Comparison of ENCODE assay signal across 8 mouse cellular contexts in the genomic region with DNA sequence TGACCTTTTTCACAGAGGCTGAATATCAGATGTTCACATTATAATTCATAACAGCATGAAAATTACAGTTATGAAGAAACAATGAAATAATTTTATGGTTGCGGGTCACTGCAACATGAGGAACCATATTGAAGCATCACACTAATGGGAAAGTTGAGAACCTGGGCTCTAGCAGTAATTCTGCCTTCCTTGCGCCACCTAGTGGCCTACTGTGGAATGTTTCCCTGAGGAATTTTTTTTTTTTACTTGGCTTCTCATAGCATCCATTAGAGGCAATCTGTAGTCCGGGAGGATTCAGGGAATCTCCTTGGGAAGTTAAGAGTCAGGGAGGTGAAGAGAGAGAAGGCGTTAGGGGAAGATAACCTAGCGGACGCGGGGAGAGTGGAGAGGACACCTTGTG. TPM values are rescaled to one million over a fixed set of nuclear protein-coding genes. Genes with fewer than 3 reads are reported as not detected.
DNase-seq lines count a peak whose midpoint lies in the region; ATAC-seq and TF ChIP-seq lines count a peak whose summit lies in the region.

No protein-coding gene starts in this region.

- no peaks in the 10 kb centered on the region for H3K36me3 ChIP-seq in heart, embryonic 11.5 days (ENCODE audit: control insufficient read depth, insufficient read depth, low read length)
- no peaks in the 10 kb centered on the region for H3K36me3 ChIP-seq in C2C12 (ENCODE audit: control insufficient read depth, insufficient read depth)
- H3K36me3 ChIP-seq in lung, postnatal 0 days (ENCODE audit: insufficient read depth, low read length) = no peaks in the 10 kb centered on the region
- no peaks in the 10 kb centered on the region for H3K36me3 ChIP-seq in spleen, adult 2 months (ENCODE audit: control insufficient read depth, insufficient read depth, low read length)

- peak; percentile 52 to 82 for DNase-seq in heart, adult 18-20 months
- peak; percentile 77 to 80 for DNase-seq in kidney, postnatal 4 days
- DNase-seq in lung, postnatal 0 days (ENCODE audit: low spot score) = peak; percentile 80
- DNase-seq in spleen, adult 2 months (ENCODE audit: low read depth in 1 of 2, low spot score in 2 of 2) = peak in 1 of 2 experiments; percentile 27

- TF ChIP-seq CTCF in C2C12 (IDR thresholded peaks at IDR 0.05; ENCODE audit: control insufficient read depth, insufficient read depth, insufficient read length) = peak; percentile 4
- TF ChIP-seq CTCF in bone marrow, adult 2 months (IDR thresholded peaks at IDR 0.05; ENCODE audit: control insufficient read depth, insufficient read depth, low read length) = peak; percentile 46; the same call in 1 of the 2 replicates
- TF ChIP-seq CTCF in embryonic fibroblast, embryonic 13.5 days (IDR thresholded peaks at IDR 0.05; ENCODE audit: borderline replicate concordance, insufficient read depth, low read length) = peak; percentile 17; the same call in 1 of the 2 replicates
- TF ChIP-seq CTCF in lung, postnatal 0 days (IDR thresholded peaks at IDR 0.05) = peak; percentile 91
- TF ChIP-seq CTCF in spleen, adult 2 months (IDR thresholded peaks at IDR 0.05; ENCODE audit: extremely low read depth, insufficient read depth, insufficient read length, insufficient replicate concordance) = peak; percentile 52; the same call in 1 of the 2 replicates

- WGBS in heart, embryonic 11.5 days (ENCODE audit: insufficient replicate concordance) = 9% methylated on average over 7 of the region's 7 CpGs
- WGBS in bone marrow, adult 2 months = 23% methylated on average over 7 of the region's 7 CpGs
- 14% methylated on average over 7 of the region's 7 CpGs for WGBS in lung, postnatal 0 days
- 18% methylated on average over 7 of the region's 7 CpGs for WGBS in spleen, adult 2 months

- peaks cover 55% of the 10 kb centered on the region for H3K27me3 ChIP-seq in heart, embryonic 11.5 days (ENCODE audit: control insufficient read depth, insufficient read depth, low read length)
- peaks cover 19% of the 10 kb centered on the region for H3K27me3 ChIP-seq in C2C12 (ENCODE audit: control insufficient read depth, insufficient read depth, insufficient read length)
- H3K27me3 ChIP-seq in lung, postnatal 0 days (replicated peaks; ENCODE audit: insufficient read depth, low read length) = peaks cover 8% of the 10 kb centered on the region; the same call in 1 of the 2 replicates
- peaks cover 1% of the 10 kb centered on the region; the same call in 1 of the 2 replicates for H3K27me3 ChIP-seq in spleen, adult 2 months (ENCODE audit: control insufficient read depth, insufficient read depth, low read length)

- no peaks in the 10 kb centered on the region for H3K79me2 ChIP-seq in C2C12 (ENCODE audit: control insufficient read depth, insufficient read depth)

- H3K4me1 ChIP-seq in heart, embryonic 11.5 days (ENCODE audit: control insufficient read depth, insufficient read depth, low read length) = 0 out of 2 replicates have a peak, but pooled peaks cover 3% of the 10 kb centered on the region
- no peaks in the 10 kb centered on the region for H3K4me1 ChIP-seq in bone marrow, adult 2 months (ENCODE audit: control insufficient read depth, insufficient read depth, low read length)
- peaks cover 7% of the 10 kb centered on the region for H3K4me1 ChIP-seq in embryonic fibroblast, embryonic 13.5 days (ENCODE audit: control insufficient read depth, insufficient read depth, low read length)
- H3K4me1 ChIP-seq in lung, postnatal 0 days (ENCODE audit: insufficient read depth, low read depth, low read length) = peaks cover 7% of the 10 kb centered on the region; the same call in 1 of the 2 replicates
- H3K4me1 ChIP-seq in spleen, adult 2 months (ENCODE audit: control insufficient read depth, insufficient read depth, insufficient read length) = no peaks in the 10 kb centered on the region

- no peak for TF ChIP-seq POLR2A in bone marrow, adult 2 months (IDR thresholded peaks at IDR 0.05; ENCODE audit: borderline replicate concordance, control insufficient read depth, low read depth, low read length)
- TF ChIP-seq POLR2A in embryonic fibroblast, embryonic 13.5 days (IDR thresholded peaks at IDR 0.05; ENCODE audit: low read depth, low read length) = no peak
- no peak for TF ChIP-seq POLR2A in spleen, adult 2 months (IDR thresholded peaks at IDR 0.05; ENCODE audit: low read depth, low read length)

- no peak for TF ChIP-seq EP300 in lung, postnatal 0 days (IDR thresholded peaks at IDR 0.05)

- no peaks in the 10 kb centered on the region for H3K79me3 ChIP-seq in C2C12 (ENCODE audit: low read depth)

- H3K4me3 ChIP-seq in heart, embryonic 11.5 days (ENCODE audit: low read depth, low read length) = no peak overlapping the region
- H3K4me3 ChIP-seq in C2C12 (ENCODE audit: insufficient read depth, poor library complexity, severe bottlenecking) = no peak overlapping the region
- no peak overlapping the region for H3K4me3 ChIP-seq in bone marrow, adult 2 months (replicated peaks; ENCODE audit: control insufficient read depth, low read depth, low read length)
- no peak overlapping the region for H3K4me3 ChIP-seq in embryonic fibroblast, embryonic 13.5 days (ENCODE audit: insufficient read depth, low read length)
- no peak overlapping the region for H3K4me3 ChIP-seq in lung, postnatal 0 days (ENCODE audit: low read depth, low read length)
- H3K4me3 ChIP-seq in spleen, adult 2 months (ENCODE audit: extremely low read depth, insufficient read depth, insufficient read length) = no peak overlapping the region

- no peak overlapping the region for H3K27ac ChIP-seq in heart, embryonic 11.5 days (ENCODE audit: low read depth, low read length)
- no peak overlapping the region for H3K27ac ChIP-seq in bone marrow, adult 2 months (ENCODE audit: control insufficient read depth, insufficient read depth, low read depth, low read length, poor library complexity)
- peak overlapping the region; percentile 74 for H3K27ac ChIP-seq in embryonic fibroblast, embryonic 13.5 days (ENCODE audit: insufficient read depth, low read length)
- no peak overlapping the region for H3K27ac ChIP-seq in lung, postnatal 0 days (ENCODE audit: low read length)
- H3K27ac ChIP-seq in spleen, adult 2 months (ENCODE audit: insufficient read depth, low read length) = no peak overlapping the region

- H3K9ac ChIP-seq in heart, embryonic 11.5 days (ENCODE audit: low read depth, low read length) = no peak overlapping the region
- no peak overlapping the region for H3K9ac ChIP-seq in lung, postnatal 0 days (replicated peaks; ENCODE audit: low read depth)

- H3K4me2 ChIP-seq in heart, embryonic 11.5 days = no peak overlapping the region
- no peak overlapping the region for H3K4me2 ChIP-seq in lung, postnatal 0 days (replicated peaks; ENCODE audit: low read depth, low read length)

- no peaks in the 10 kb centered on the region for H3K9me3 ChIP-seq in heart, embryonic 11.5 days (replicated peaks; ENCODE audit: control insufficient read depth, low read length)
- H3K9me3 ChIP-seq in lung, postnatal 0 days (ENCODE audit: low read length) = no peaks in the 10 kb centered on the region

- no peak for ATAC-seq in heart, embryonic 11.5 days (replicated peaks; ENCODE audit: insufficient number of reproducible peaks, low FRiP score, low TSS enrichment)
- no peak for ATAC-seq in lung, postnatal 0 days

- H3ac ChIP-seq in C2C12 (ENCODE audit: control insufficient read depth, insufficient read length, low read depth) = peak overlapping the region; percentile 48

RNA-seq across cellular contexts. Expression of gene Gkn3, which starts 2.5 kb away (rescaled TPM):
- total RNA-seq in heart, adult 18-20 months (2021) = 1 to 10 TPM in 1 of 2 experiments, under 1 TPM in 1; 0.74 to 2.0 TPM
- 1.3 and 2.1 TPM in 2 replicates for polyA plus RNA-seq in heart, embryonic 11.5 days (2014; fragmentation: Nextera tagmentation; extraction: Ambion mirVana)
- polyA plus RNA-seq in C2C12 (2012; fragmentation: generic; extraction: Trizol) = not detected
- polyA plus RNA-seq in bone marrow, adult 2 months (2011; ENCODE audit: insufficient read depth, insufficient read length, low replicate concordance, missing spikeins) = not detected in 2 replicates
- polyA plus RNA-seq in embryonic fibroblast, embryonic 13.5 days (2011; ENCODE audit: insufficient read length, low read depth, missing spikeins) = not detected in 2 replicates
- polyA plus RNA-seq in lung, postnatal 0 days (2015; fragmentation: Nextera tagmentation; extraction: Ambion mirVana) = 5.2 and 6.1 TPM in 2 replicates
- 0.28 TPM in 1 of 2 replicates, not detected in the other for polyA plus RNA-seq in spleen, adult 2 months (2012; rRNA removed)

RNA-seq across cellular contexts. Expression of gene Gkn2, which starts 13.0 kb away (rescaled TPM):
- total RNA-seq in heart, adult 18-20 months (2021) = not detected
- polyA plus RNA-seq in heart, embryonic 11.5 days (2014; fragmentation: Nextera tagmentation; extraction: Ambion mirVana) = not detected in 2 replicates
- not detected for polyA plus RNA-seq in C2C12 (2012; fragmentation: generic; extraction: Trizol)
- not detected in 2 replicates for polyA plus RNA-seq in bone marrow, adult 2 months (2011; ENCODE audit: insufficient read depth, insufficient read length, low replicate concordance, missing spikeins)
- not detected in 2 replicates for polyA plus RNA-seq in embryonic fibroblast, embryonic 13.5 days (2011; ENCODE audit: insufficient read length, low read depth, missing spikeins)
- 0.20 TPM in 1 of 2 replicates, not detected in the other for polyA plus RNA-seq in lung, postnatal 0 days (2015; fragmentation: Nextera tagmentation; extraction: Ambion mirVana)
- polyA plus RNA-seq in spleen, adult 2 months (2012; rRNA removed) = not detected in 2 replicates

RNA-seq across cellular contexts. Expression of gene Gkn1, which starts 35.5 kb away (rescaled TPM):
- not detected for total RNA-seq in heart, adult 18-20 months (2021)
- polyA plus RNA-seq in heart, embryonic 11.5 days (2014; fragmentation: Nextera tagmentation; extraction: Ambion mirVana) = not detected in 2 replicates
- polyA plus RNA-seq in C2C12 (2012; fragmentation: generic; extraction: Trizol) = not detected
- polyA plus RNA-seq in bone marrow, adult 2 months (2011; ENCODE audit: insufficient read depth, insufficient read length, low replicate concordance, missing spikeins) = not detected in 2 replicates
- not detected in 2 replicates for polyA plus RNA-seq in embryonic fibroblast, embryonic 13.5 days (2011; ENCODE audit: insufficient read length, low read depth, missing spikeins)
- polyA plus RNA-seq in lung, postnatal 0 days (2015; fragmentation: Nextera tagmentation; extraction: Ambion mirVana) = 0.11 and 0.31 TPM in 2 replicates
- 0.13 TPM in 1 of 2 replicates, not detected in the other for polyA plus RNA-seq in spleen, adult 2 months (2012; rRNA removed)

RNA-seq across cellular contexts. Expression of gene Bmp10, which starts 42.6 kb away (rescaled TPM):
- 10 to 100 TPM; 33.7 to 46.0 TPM for total RNA-seq in heart, adult 18-20 months (2021)
- polyA plus RNA-seq in heart, embryonic 11.5 days (2014; fragmentation: Nextera tagmentation; extraction: Ambion mirVana) = 8.0 and 8.2 TPM in 2 replicates
- polyA plus RNA-seq in C2C12 (2012; fragmentation: generic; extraction: Trizol) = not detected
- polyA plus RNA-seq in bone marrow, adult 2 months (2011; ENCODE audit: insufficient read depth, insufficient read length, low replicate concordance, missing spikeins) = not detected in 2 replicates
- not detected in 2 replicates for polyA plus RNA-seq in embryonic fibroblast, embryonic 13.5 days (2011; ENCODE audit: insufficient read length, low read depth, missing spikeins)
- not detected in 2 replicates for polyA plus RNA-seq in lung, postnatal 0 days (2015; fragmentation: Nextera tagmentation; extraction: Ambion mirVana)
- polyA plus RNA-seq in spleen, adult 2 months (2012; rRNA removed) = not detected in 2 replicates

RNA-seq across cellular contexts. Expression of gene Antxr1, which starts 50.6 kb away (rescaled TPM):
- total RNA-seq in heart, adult 18-20 months (2021) = 1 to 10 TPM; 6.5 to 7.6 TPM
- 3.9 and 4.5 TPM in 2 replicates for polyA plus RNA-seq in heart, embryonic 11.5 days (2014; fragmentation: Nextera tagmentation; extraction: Ambion mirVana)
- polyA plus RNA-seq in C2C12 (2012; fragmentation: generic; extraction: Trizol) = 12.5 TPM
- polyA plus RNA-seq in bone marrow, adult 2 months (2011; ENCODE audit: insufficient read depth, insufficient read length, low replicate concordance, missing spikeins) = 2.1 and 5.3 TPM in 2 replicates
- polyA plus RNA-seq in embryonic fibroblast, embryonic 13.5 days (2011; ENCODE audit: insufficient read length, low read depth, missing spikeins) = 172 and 200 TPM in 2 replicates
- 11.7 and 13.9 TPM in 2 replicates for polyA plus RNA-seq in lung, postnatal 0 days (2015; fragmentation: Nextera tagmentation; extraction: Ambion mirVana)
- polyA plus RNA-seq in spleen, adult 2 months (2012; rRNA removed) = 4.0 and 4.2 TPM in 2 replicates

Comparison
In these comparisons a context has a peak if more than half of its experiments do, and no peak if none do; other contexts are left out.
1. CTCF ChIP-seq: peak in every context shown above with its lines; median percentile 91 in lung, postnatal 0 days; 52 in spleen, adult 2 months; 46 in bone marrow, adult 2 months; 17 in embryonic fibroblast, embryonic 13.5 days; 4 in C2C12.